Comparison of ENCODE assay signal across 11 mouse cellular contexts in the genomic region with DNA sequence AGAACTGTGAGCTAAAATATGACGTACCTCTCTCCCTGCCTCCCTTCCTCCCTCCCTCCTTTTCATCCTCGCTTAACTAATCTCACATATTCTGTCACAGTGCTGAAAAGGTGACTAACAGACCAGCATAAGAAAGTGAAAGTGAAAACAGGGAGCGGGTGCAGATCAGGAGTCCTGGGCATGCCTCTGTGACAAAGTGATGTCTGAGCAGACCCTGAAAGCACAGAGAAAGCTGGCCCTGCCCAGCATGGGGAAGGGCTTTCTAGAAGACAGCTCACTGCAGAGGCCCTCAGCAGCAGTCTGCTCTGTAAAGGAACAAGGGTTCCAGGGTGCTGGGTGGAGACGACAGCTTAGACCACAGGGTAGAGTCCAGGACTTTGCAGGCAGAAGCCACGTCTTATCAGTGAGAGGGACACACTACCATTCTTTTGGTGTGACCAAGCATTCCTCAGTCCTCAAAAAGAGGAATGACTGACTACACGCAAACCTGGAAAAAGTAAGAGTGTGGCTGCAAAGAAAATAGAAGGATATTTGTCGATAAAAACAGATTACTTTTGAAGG. TPM values are rescaled to one million over a fixed set of nuclear protein-coding genes. Genes with fewer than 3 reads are reported as not detected.
DNase-seq lines count a peak whose midpoint lies in the region; ATAC-seq lines count a peak whose summit lies in the region.
"Had no signal": no experiment of that assay in that cellular context is flagged by ENCODE, and none has a peak within 500 bp of the region (broad histone marks: within the 10 kb centered on the region; RNA-seq: fewer than 3 reads in every experiment).

No protein-coding gene starts in this region.

- peaks cover 20% of the 10 kb centered on the region for H3K4me1 ChIP-seq in heart, embryonic 12.5 days (replicated peaks)
- peaks cover 12% of the 10 kb centered on the region; the same call in 1 of the 2 replicates for H3K4me1 ChIP-seq in heart, embryonic 10.5 days
- H3K4me1 ChIP-seq in brown adipose tissue, adult 24 weeks (ENCODE audit: control insufficient read depth, insufficient read depth, insufficient read length, low read length): peaks cover 13% of the 10 kb centered on the region
- no peaks in the 10 kb centered on the region for H3K4me1 ChIP-seq in hindbrain, embryonic 10.5 days (replicated peaks)
- peaks cover 2% of the 10 kb centered on the region; the same call in 1 of the 2 replicates for H3K4me1 ChIP-seq in midbrain, embryonic 15.5 days
- H3K4me1 ChIP-seq: forebrain, embryonic 13.5 days had no signal

- no peak overlapping the region for H3K4me3 ChIP-seq in heart, embryonic 12.5 days
- H3K4me3 ChIP-seq in heart, embryonic 10.5 days: no peak overlapping the region
- H3K4me3 ChIP-seq in brown adipose tissue, adult 24 weeks (ENCODE audit: insufficient read depth, low read depth, low read length): peak overlapping the region; percentile 12; the same call in 1 of the 2 replicates
- no peak overlapping the region for H3K4me3 ChIP-seq in hindbrain, embryonic 10.5 days
- H3K4me3 ChIP-seq in midbrain, embryonic 15.5 days: no peak overlapping the region
- H3K4me3 ChIP-seq: forebrain, embryonic 13.5 days; neural tube, embryonic 15.5 days had no signal

- peak; percentile 29; the same call in 1 of the 2 replicates for ATAC-seq in heart, embryonic 12.5 days (ENCODE audit: insufficient number of reproducible peaks, low FRiP score)
- peak; percentile 58 for ATAC-seq in megakaryocyte, adult 5-6 weeks (ENCODE audit: poor library complexity, severe bottlenecking)
- no peak for ATAC-seq in midbrain, embryonic 15.5 days (replicated peaks)
- ATAC-seq: forebrain, embryonic 13.5 days had no signal

- no peak for DNase-seq in heart, embryonic 10.5 days (ENCODE audit: low spot score)
- DNase-seq in B cell, adult 2 months: peak; percentile 14 to 27
- no peak for DNase-seq in hindbrain, embryonic 10.5 days (ENCODE audit: low spot score)
- DNase-seq in left cerebral cortex, adult 8-10 months (ENCODE audit: low spot score in 2 of 2): no peak
- DNase-seq: thymus, postnatal 36 days had no signal

- WGBS in heart, embryonic 12.5 days: 62% methylated on average over 7 of the region's 7 CpGs
- WGBS in heart, embryonic 10.5 days: 65% methylated on average over 7 of the region's 7 CpGs
- 85% methylated on average over 7 of the region's 7 CpGs for WGBS in hindbrain, embryonic 10.5 days
- 87% methylated on average over 7 of the region's 7 CpGs for WGBS in midbrain, embryonic 15.5 days

- no peaks in the 10 kb centered on the region for H3K9me3 ChIP-seq in heart, embryonic 12.5 days (replicated peaks)
- no peaks in the 10 kb centered on the region for H3K9me3 ChIP-seq in heart, embryonic 10.5 days
- no peaks in the 10 kb centered on the region for H3K9me3 ChIP-seq in hindbrain, embryonic 10.5 days
- no peaks in the 10 kb centered on the region for H3K9me3 ChIP-seq in midbrain, embryonic 15.5 days
- H3K9me3 ChIP-seq: forebrain, embryonic 13.5 days; neural tube, embryonic 15.5 days had no signal

- no peaks in the 10 kb centered on the region; the same call in 1 of the 2 replicates for H3K27me3 ChIP-seq in heart, embryonic 12.5 days (replicated peaks)
- peaks cover 7% of the 10 kb centered on the region for H3K27me3 ChIP-seq in heart, embryonic 10.5 days (ENCODE audit: insufficient read depth, poor library complexity, severe bottlenecking)
- H3K27me3 ChIP-seq in hindbrain, embryonic 10.5 days (ENCODE audit: insufficient read depth, poor library complexity, severe bottlenecking): peaks cover 10% of the 10 kb centered on the region
- H3K27me3 ChIP-seq in midbrain, embryonic 15.5 days (replicated peaks): 0 out of 2 replicates have a peak, but pooled peaks cover 10% of the 10 kb centered on the region
- H3K27me3 ChIP-seq: neural tube, embryonic 15.5 days had no signal

- no peak overlapping the region for H3K9ac ChIP-seq in heart, embryonic 12.5 days
- H3K9ac ChIP-seq in midbrain, embryonic 15.5 days: no peak overlapping the region
- H3K9ac ChIP-seq: forebrain, embryonic 13.5 days; neural tube, embryonic 15.5 days had no signal

- no peak overlapping the region; the same call in 1 of the 2 replicates for H3K27ac ChIP-seq in heart, embryonic 12.5 days (ENCODE audit: poor library complexity, severe bottlenecking)
- H3K27ac ChIP-seq in heart, embryonic 10.5 days: no peak overlapping the region
- H3K27ac ChIP-seq in brown adipose tissue, adult 24 weeks (replicated peaks; ENCODE audit: low read depth, low read length): no peak overlapping the region
- H3K27ac ChIP-seq in hindbrain, embryonic 10.5 days: no peak overlapping the region
- no peak overlapping the region for H3K27ac ChIP-seq in midbrain, embryonic 15.5 days
- H3K27ac ChIP-seq: forebrain, embryonic 13.5 days; neural tube, embryonic 15.5 days had no signal

- no peaks in the 10 kb centered on the region for H3K36me3 ChIP-seq in heart, embryonic 12.5 days
- H3K36me3 ChIP-seq in heart, embryonic 10.5 days: no peaks in the 10 kb centered on the region
- no peaks in the 10 kb centered on the region for H3K36me3 ChIP-seq in hindbrain, embryonic 10.5 days
- H3K36me3 ChIP-seq in midbrain, embryonic 15.5 days (replicated peaks): no peaks in the 10 kb centered on the region
- H3K36me3 ChIP-seq: neural tube, embryonic 15.5 days had no signal

- no peak overlapping the region for H3K4me2 ChIP-seq in heart, embryonic 12.5 days
- no peak overlapping the region for H3K4me2 ChIP-seq in midbrain, embryonic 15.5 days
- H3K4me2 ChIP-seq: forebrain, embryonic 13.5 days; neural tube, embryonic 15.5 days had no signal

RNA-seq across cellular contexts. Expression of a gene that starts 7.7 kb away (rescaled TPM):
- 3.4 and 3.8 TPM in 2 replicates for polyA plus RNA-seq in heart, embryonic 12.5 days (2016; fragmentation: Nextera tagmentation; extraction: Ambion mirVana)
- polyA plus RNA-seq in heart, embryonic 10.5 days (2016; fragmentation: Nextera tagmentation; extraction: Ambion mirVana): 1.1 and 1.4 TPM in 2 replicates
- polyA plus RNA-seq in brown adipose tissue, adult 24 weeks (2012; ENCODE audit: insufficient read depth, insufficient read length, missing spikeins): 1.9 and 2.4 TPM in 2 replicates
- not detected in 2 replicates for total RNA-seq in megakaryocyte, adult 5-6 weeks (2015)
- total RNA-seq in megakaryocyte, adult 5-6 weeks (2017): 0.07 and 0.12 TPM in 2 replicates
- polyA plus RNA-seq in hindbrain, embryonic 10.5 days (2016; fragmentation: Nextera tagmentation; extraction: Ambion mirVana): 0.61 and 1.3 TPM in 2 replicates
- 10 to 100 TPM; 58.3 to 69.4 (median 60.4) TPM for total RNA-seq in left cerebral cortex, adult 8-10 months (2022)
- 2.1 and 2.3 TPM in 2 replicates for polyA plus RNA-seq in midbrain, embryonic 15.5 days (2015; fragmentation: Nextera tagmentation; extraction: Ambion mirVana)

Comparison
In these comparisons a context has a peak if more than half of its experiments do, and no peak if none do; other contexts are left out.
1. DNase-seq: peak in B cell, adult 2 months (2 of 2); none in heart, embryonic 10.5 days (single experiment), hindbrain, embryonic 10.5 days (single experiment) and left cerebral cortex, adult 8-10 months (0 of 2).